Mouse (Mus musculus) cortical plate, adult 2 months (tissue): Measurements from ENCODE around the gene Sec24d.

ENCODE experiments used
- CTCF ChIP-seq: fragments of 200-500 bp; IDR thresholded peaks from 2 replicates; pipeline ENCODE4 v1.5.1; 2011; ENCODE audit warnings: mild to moderate bottlenecking, control low read depth, low read length; ENCODE audit not compliant: insufficient read depth; ENCODE audit errors: extremely low read depth
- POLR2A ChIP-seq: fragments of 200-500 bp; IDR thresholded peaks from 2 replicates; pipeline ENCODE4 v1.6.1; 2011; ENCODE audit warnings: mild to moderate bottlenecking, low read length, control low read depth; ENCODE audit not compliant: insufficient read depth; ENCODE audit errors: extremely low read depth

- TF ChIP-seq CTCF (no peak), POLR2A (no peak)
Measured at GRCm38 (mm10) chr3:123329251-123329650, 62.0 kb downstream of the Sec24d start.
